Mouse (Mus musculus) heart, embryonic 10.5 days (tissue): ENCODE measurements around the gene Ddb1. TPM values are rescaled to one million over a fixed set of nuclear protein-coding genes. Genes with fewer than 3 reads are reported as not detected.

ENCODE experiments used
- DNase-seq: peaks from one replicate; pipeline ENCODE4 v3.0.0-alpha.2; 2017; ENCODE audit warnings: low spot score
- H3K27ac ChIP-seq: fragments of 300-500 bp; sonication (generic); 2 replicates; pipeline ENCODE4 v1.5.1; 2016; ENCODE audit warnings: mild to moderate bottlenecking
- H3K27me3 ChIP-seq: fragments of 300-500 bp; sonication (generic); 2 replicates; pipeline ENCODE4 v1.6.1; 2016; ENCODE audit warnings: mild to moderate bottlenecking; ENCODE audit not compliant: poor library complexity, insufficient read depth, severe bottlenecking
- H3K36me3 ChIP-seq: fragments of 300-500 bp; sonication (generic); 2 replicates; pipeline ENCODE4 v1.6.1; 2016; ENCODE audit warnings: mild to moderate bottlenecking, moderate library complexity
- H3K4me1 ChIP-seq: fragments of 300-500 bp; sonication (generic); 2 replicates; pipeline ENCODE4 v1.6.1; 2016; ENCODE audit warnings: mild to moderate bottlenecking
- H3K4me3 ChIP-seq: fragments of 300-500 bp; sonication (generic); 2 replicates; pipeline ENCODE4 v1.5.1; 2016; ENCODE audit warnings: mild to moderate bottlenecking, moderate library complexity
- H3K9me3 ChIP-seq: fragments of 300-500 bp; sonication (generic); 2 replicates; pipeline ENCODE4 v1.6.1; 2016; ENCODE audit warnings: mild to moderate bottlenecking, moderate library complexity
- WGBS: fragments of 180-500 bp; shearing (Covaris S2); methylation state at CpG from one replicate; pipeline ENCODE4 v1.1.7; 2016; 5-methylcytosine and 5-hydroxymethylcytosine counted together
- polyA plus RNA-seq: library from polyadenylated mRNA; unstranded; fragments of >200 nt; fragmentation: Nextera tagmentation; extraction: Ambion mirVana; gene quantifications from 2 replicates; pipeline ENCODE4 v1.2.1, GENCODE M21; 2016

Gene Ddb1
- polyA plus RNA-seq, 1 experiment from 2014 or later = 410 TPM

DNA sequence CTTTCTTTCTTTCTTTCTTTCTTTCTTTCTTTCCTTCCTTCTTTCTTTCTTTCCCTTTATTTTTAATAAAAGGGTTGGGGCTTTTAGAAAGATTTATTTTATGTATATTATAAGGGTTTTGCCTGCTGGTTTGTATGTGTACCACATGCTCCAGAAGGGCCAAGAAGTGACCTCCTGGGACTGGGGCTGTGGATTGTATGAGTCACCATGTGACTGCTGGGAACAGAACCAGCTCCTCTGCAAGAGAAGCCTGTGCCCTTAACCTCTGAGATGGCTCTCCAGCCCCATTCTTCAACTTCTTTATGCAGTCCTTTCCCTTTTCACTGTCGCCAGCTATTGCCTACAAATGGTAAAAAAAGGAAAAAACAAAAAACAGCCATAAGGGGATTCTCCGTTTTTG is 40.5 kb downstream of the Ddb1 start:
- peaks cover under 1% of the 10 kb centered on the region; the same call in 1 of the 2 replicates for H3K4me1 ChIP-seq
- 83% methylated on average over 2 of the region's 2 CpGs for WGBS
- DNase-seq = no peak
- no peak overlapping the region for H3K27ac ChIP-seq
- no peaks in the 10 kb centered on the region for H3K9me3 ChIP-seq
- no peak overlapping the region for H3K4me3 ChIP-seq
- H3K36me3 ChIP-seq = no peaks in the 10 kb centered on the region
- peaks cover 21% of the 10 kb centered on the region for H3K27me3 ChIP-seq

DNA sequence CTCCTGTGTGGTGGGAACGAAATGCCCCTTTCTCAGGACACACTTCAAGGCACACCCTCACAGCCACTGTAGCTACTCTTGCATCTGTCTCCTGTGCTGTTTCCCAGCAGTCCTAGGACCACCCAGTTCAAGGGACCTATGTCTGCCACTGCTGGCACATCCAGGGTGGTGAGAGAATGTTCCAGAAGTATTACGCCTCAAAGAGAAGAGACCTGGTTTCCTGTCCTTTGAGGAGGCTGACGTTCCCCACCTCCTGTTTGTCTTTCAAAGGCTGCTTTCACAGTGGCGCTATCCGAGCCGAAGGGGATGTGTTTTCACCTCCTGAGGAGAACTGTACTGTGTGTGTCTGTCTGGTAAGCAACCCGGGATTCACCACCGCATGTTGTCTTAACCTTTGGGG is 43.0 kb downstream of the Ddb1 start:
- H3K36me3 ChIP-seq = no peaks in the 10 kb centered on the region
- H3K9me3 ChIP-seq = no peaks in the 10 kb centered on the region
- WGBS = 76% methylated on average over 8 of the region's 8 CpGs
- DNase-seq = no peak
- no peak overlapping the region for H3K27ac ChIP-seq
- H3K27me3 ChIP-seq = peaks cover 7% of the 10 kb centered on the region; the same call in 1 of the 2 replicates
- H3K4me3 ChIP-seq = no peak overlapping the region
- no peaks in the 10 kb centered on the region for H3K4me1 ChIP-seq

DNA sequence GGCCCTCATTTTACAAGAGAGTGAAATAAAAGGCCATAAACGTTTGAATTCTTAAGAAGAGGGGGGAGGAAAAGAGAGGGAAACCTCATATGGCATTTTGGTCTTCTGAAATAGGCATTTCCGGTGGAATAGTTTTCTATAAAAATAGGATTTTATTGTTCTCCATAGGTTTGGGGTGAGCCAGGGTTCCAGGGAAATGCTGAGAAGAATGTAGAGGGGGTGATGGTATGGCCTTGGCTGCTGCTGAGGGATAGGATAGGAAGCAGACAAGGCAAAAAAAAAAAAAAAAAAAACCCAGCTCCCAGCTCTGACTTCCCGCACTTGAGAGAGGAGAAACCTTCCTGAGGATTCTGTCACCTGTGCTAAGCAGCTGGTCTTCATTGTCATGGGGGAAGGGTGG is 50.9 kb downstream of the Ddb1 start:
- H3K4me3 ChIP-seq = no peak overlapping the region
- H3K36me3 ChIP-seq = no peaks in the 10 kb centered on the region
- H3K4me1 ChIP-seq = peaks cover 20% of the 10 kb centered on the region
- 57% methylated on average over 3 of the region's 3 CpGs for WGBS
- peak overlapping the region; percentile 57; the same call in 1 of the 2 replicates for H3K27ac ChIP-seq
- no peak for DNase-seq
- no peaks in the 10 kb centered on the region for H3K27me3 ChIP-seq
- H3K9me3 ChIP-seq = no peaks in the 10 kb centered on the region

DNA sequence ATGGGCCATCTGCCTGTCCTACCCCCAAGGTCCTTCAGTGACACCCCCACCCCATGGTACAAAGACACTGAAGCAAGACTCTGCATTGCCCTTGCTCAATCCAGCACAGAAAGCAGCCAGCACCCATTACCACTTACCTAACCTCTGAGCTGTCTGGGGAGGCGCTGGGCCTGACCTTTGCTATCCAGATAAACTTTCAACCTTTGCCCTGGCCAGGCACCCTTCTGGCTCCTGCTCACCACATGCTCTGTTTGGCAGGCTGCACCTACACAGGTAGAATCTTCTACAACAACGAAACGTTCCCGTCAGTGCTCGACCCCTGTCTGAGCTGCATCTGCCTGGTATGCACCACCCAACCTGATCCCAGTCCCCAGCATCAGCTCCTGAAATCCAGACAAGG is 52.6 kb downstream of the Ddb1 start:
- 63% methylated on average over 5 of the region's 5 CpGs for WGBS
- no peaks in the 10 kb centered on the region for H3K9me3 ChIP-seq
- no peaks in the 10 kb centered on the region for H3K27me3 ChIP-seq
- no peak overlapping the region for H3K4me3 ChIP-seq
- no peak for DNase-seq
- H3K4me1 ChIP-seq = peaks cover 20% of the 10 kb centered on the region
- H3K27ac ChIP-seq = peak overlapping the region; percentile 13; the same call in 1 of the 2 replicates
- no peaks in the 10 kb centered on the region for H3K36me3 ChIP-seq

DNA sequence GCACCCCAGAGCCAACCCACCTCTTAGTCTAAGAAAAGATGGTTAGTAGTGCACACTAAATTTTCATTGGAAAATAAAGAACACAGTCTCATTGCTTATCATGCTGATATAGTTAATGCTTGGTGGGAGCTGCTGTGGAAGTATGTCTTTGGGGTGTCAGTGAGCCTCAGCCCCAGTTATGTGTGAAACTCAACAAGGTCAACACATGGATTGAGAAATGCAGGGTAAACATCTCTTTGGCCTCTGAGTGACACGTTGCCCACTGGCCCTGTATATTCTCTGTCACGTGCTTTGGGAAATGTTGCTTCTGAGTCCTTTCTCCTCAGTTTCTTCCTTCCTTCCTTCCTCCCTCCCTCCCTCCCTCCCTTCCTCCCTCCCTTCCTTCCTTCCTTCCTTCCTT is 53.3 kb downstream of the Ddb1 start:
- Histone ChIP-seq H3K4me3 (no peak overlapping the region), H3K36me3 (no peaks in the 10 kb centered on the region), H3K27me3 (no peaks in the 10 kb centered on the region), H3K27ac (no peak overlapping the region), H3K9me3 (no peaks in the 10 kb centered on the region), H3K4me1 (peaks cover 20% of the 10 kb centered on the region)
- DNase-seq = no peak
- 68% methylated on average over 2 of the region's 2 CpGs for WGBS

DNA sequence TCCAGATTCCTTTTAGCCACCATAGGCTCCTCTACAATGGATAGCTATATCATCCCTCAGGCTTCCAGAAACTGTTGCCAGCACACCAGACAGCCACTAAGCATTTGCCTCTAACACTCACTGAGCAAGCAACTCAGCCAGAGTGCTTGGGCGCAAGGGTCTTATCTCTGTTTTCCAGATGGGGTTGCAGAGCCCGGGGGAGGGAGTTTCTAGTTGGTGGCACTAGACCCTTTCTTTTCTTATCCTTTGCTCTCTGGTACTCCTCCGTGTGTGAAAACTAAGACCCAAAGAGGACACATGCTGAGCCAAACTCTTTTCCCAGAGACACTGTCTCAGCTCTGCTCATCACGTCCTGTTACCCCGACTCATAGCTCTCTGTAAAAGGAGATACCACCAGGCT is 56.2 kb downstream of the Ddb1 start:
- H3K4me1 ChIP-seq = peaks cover 20% of the 10 kb centered on the region
- no peaks in the 10 kb centered on the region for H3K9me3 ChIP-seq
- H3K27me3 ChIP-seq = no peaks in the 10 kb centered on the region
- H3K27ac ChIP-seq = 0 out of 2 replicates have a peak overlapping the region, but pooled peaks have one; percentile 13
- H3K36me3 ChIP-seq = no peaks in the 10 kb centered on the region
- 35% methylated on average over 5 of the region's 5 CpGs for WGBS
- DNase-seq = peak; percentile 92
- no peak overlapping the region for H3K4me3 ChIP-seq

DNA sequence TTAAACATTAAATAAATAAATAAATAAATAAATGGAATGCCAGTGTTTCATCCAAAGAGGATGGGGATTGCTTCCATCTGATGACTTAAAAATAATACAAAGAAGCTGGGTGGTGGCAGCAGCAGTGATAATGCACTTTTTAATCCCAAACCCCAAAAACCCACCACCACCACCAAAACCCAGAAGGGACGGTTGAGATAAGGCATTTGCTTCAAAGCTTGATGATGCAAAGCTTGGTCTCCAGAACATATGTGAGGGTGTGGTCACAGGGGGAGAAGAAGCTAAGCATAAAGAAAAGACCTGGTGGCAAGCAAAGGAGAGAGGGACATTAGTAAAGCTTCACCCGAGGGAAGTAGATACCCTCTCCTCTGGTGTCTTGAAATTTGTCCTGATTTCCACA is 56.8 kb downstream of the Ddb1 start:
- 83% methylated on average over 2 of the region's 2 CpGs for WGBS
- no peak overlapping the region for H3K4me3 ChIP-seq
- peak overlapping the region; percentile 53; the same call in 1 of the 2 replicates for H3K27ac ChIP-seq

DNA sequence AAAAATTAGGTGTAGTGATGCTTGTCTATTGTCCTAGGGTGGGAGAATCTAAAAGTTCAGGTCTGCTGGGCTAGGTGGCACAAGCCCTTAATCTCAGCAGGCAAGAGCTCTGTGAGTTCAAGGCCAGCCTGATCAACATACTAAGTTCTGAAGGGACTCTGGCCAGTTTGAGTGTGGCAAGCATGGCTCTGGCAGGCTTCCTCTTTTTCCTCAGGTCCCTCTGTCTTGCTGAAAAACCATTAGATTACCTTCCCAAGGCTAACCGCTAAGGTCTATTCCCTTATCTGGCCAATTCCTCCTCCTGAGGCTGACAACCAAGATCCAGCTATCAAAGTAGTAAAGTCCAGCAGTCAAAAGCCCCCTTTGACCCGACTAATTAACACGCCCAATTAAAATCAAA is 57.5 kb downstream of the Ddb1 start:
- 45% methylated on average over 3 of the region's 3 CpGs for WGBS
- H3K27me3 ChIP-seq = no peaks in the 10 kb centered on the region
- H3K27ac ChIP-seq = peak overlapping the region; percentile 53; the same call in 1 of the 2 replicates
- peaks cover 8% of the 10 kb centered on the region for H3K4me1 ChIP-seq
- no peaks in the 10 kb centered on the region for H3K36me3 ChIP-seq
- no peaks in the 10 kb centered on the region for H3K9me3 ChIP-seq
- no peak for DNase-seq
- H3K4me3 ChIP-seq = no peak overlapping the region

More for the DNA sequence above, 56.8 kb downstream of the Ddb1 start:
- Histone ChIP-seq H3K27me3 (no peaks in the 10 kb centered on the region), H3K36me3 (no peaks in the 10 kb centered on the region), H3K4me1 (peaks cover 14% of the 10 kb centered on the region), H3K9me3 (no peaks in the 10 kb centered on the region)
- no peak for DNase-seq

DNA sequence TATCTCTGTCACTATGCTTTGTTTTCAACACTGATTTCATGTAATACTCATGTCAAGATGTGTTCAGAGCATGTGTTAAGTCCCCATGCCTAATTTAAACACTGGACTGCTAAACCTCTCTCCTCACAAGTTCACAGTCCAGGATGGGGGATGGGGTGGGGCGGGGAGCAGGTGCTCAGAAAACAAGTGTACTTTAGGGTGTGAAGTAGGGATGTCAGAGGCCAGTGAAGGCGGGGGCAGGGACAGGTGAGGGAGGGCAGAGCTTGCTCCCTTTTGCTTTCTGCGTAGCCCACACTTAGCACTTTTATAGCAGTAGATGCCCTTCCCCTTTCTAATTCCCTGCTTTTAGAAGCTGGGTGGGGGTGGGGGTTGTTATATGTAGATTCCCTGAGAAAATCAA is 60.0 kb downstream of the Ddb1 start:
- Histone ChIP-seq H3K4me3 (no peak overlapping the region), H3K4me1 (peaks cover 5% of the 10 kb centered on the region; the same call in 1 of the 2 replicates), H3K9me3 (no peaks in the 10 kb centered on the region), H3K27me3 (no peaks in the 10 kb centered on the region), H3K27ac (no peak overlapping the region), H3K36me3 (no peaks in the 10 kb centered on the region)
- no peak for DNase-seq
- WGBS = 57% methylated on average over 3 of the region's 3 CpGs

DNA sequence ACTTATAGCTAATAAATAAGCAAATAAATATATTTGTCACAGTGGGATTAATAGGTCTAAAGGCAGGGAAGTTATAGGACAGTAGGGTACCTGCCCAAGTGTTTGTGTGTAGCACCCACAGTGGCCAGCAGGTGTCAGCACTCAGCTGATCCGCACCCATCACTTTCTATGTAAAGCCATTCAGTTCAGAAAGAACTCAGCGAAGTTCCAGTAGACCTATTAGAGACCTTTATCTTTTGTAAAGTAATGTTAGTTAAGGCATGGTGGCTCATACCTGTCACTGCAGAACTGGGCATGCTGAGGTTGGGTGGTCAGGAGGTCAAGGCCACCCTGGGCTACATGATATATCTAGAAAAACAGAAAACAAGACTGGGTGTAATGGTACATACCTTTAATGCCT is 60.4 kb downstream of the Ddb1 start:
- Histone ChIP-seq H3K27ac (no peak overlapping the region), H3K9me3 (no peaks in the 10 kb centered on the region), H3K4me3 (no peak overlapping the region), H3K4me1 (peaks cover 5% of the 10 kb centered on the region; the same call in 1 of the 2 replicates), H3K27me3 (no peaks in the 10 kb centered on the region), H3K36me3 (no peaks in the 10 kb centered on the region)
- 18% methylated on average over 2 of the region's 2 CpGs for WGBS
- peak; percentile 84 for DNase-seq

DNA sequence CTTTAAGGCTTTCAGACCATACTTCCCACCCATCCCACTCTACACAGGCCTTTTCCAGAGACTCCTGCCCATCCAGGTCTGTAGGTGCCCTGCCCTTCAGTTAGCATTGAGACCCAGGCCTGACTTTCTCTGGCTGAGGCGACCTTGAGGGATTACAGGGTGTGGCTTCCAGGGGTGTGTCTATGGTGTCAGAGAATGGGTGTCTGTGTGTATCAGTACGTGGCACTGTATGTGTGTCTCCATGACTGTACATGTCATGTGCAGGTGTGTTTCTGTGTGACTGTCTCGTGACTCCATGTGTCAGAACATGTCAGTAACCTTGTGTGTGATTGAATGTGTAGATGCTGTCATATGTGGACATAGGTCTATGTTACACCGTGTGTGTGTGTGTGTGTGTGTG is 66.2 kb downstream of the Ddb1 start:
- peaks cover 10% of the 10 kb centered on the region; the same call in 1 of the 2 replicates for H3K4me1 ChIP-seq
- no peak for DNase-seq

DNA sequence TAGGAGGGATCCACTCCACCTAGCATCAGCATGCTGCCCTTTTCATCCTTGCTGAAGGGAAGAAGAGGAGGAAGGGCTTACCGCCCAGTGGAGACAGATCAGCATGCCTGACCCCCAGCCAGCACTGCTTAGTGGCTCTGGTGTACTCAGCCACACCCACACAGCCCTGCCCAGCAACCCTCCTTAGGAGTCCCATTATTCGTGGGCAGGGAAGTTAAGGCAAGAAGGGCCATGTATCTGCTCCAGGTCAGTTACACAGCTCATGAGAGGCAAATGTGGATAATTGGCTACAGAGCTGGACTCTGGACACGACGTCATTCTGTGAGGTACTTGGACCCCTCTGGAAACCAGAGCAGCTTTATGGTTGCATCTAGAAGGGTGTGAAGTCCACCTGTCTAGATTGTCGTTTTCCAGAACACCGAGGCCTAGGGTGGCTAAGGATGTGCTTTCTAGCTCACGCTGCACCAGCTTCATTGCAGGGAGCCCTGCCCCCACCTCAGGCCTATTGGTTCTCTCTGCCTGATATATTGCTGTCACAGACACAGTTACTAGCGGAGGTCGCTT is 66.8 kb downstream of the Ddb1 start:
- no peaks in the 10 kb centered on the region for H3K36me3 ChIP-seq
- H3K27ac ChIP-seq = no peak overlapping the region
- 64% methylated on average over 9 of the region's 9 CpGs for WGBS
- no peak overlapping the region for H3K4me3 ChIP-seq
- no peaks in the 10 kb centered on the region for H3K9me3 ChIP-seq
- no peak for DNase-seq
- H3K27me3 ChIP-seq = peaks cover 7% of the 10 kb centered on the region; the same call in 1 of the 2 replicates
- peaks cover 10% of the 10 kb centered on the region; the same call in 1 of the 2 replicates for H3K4me1 ChIP-seq

More for the DNA sequence above, 66.2 kb downstream of the Ddb1 start:
- WGBS = 84% methylated on average over 4 of the region's 4 CpGs
- H3K9me3 ChIP-seq = no peaks in the 10 kb centered on the region
- H3K27me3 ChIP-seq = 0 out of 2 replicates have a peak, but pooled peaks cover 4% of the 10 kb centered on the region
- H3K36me3 ChIP-seq = no peaks in the 10 kb centered on the region
- H3K4me3 ChIP-seq = no peak overlapping the region
- H3K27ac ChIP-seq = no peak overlapping the region

DNA sequence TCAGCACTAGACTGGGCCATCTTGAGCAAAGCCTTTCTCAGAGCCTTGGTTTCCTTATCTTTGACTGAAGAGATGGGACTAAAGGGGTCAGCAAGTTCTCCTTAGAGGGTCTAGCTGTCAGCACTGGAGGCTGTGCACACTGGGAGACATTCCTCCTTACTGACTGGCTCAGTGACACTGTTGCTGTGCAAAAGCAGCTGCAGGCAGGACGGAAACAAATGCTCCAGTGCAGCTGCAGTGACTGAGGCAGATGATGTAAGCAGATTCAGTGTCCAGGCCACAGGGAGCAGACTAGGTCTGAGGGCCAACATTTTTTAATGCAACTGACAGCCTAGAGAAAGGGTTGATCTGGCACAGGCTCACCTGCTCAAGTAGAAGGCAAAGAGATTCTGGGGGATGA is 68.1 kb downstream of the Ddb1 start:
- Histone ChIP-seq H3K27me3 (peaks cover 7% of the 10 kb centered on the region; the same call in 1 of the 2 replicates), H3K27ac (no peak overlapping the region), H3K4me1 (peaks cover 14% of the 10 kb centered on the region; the same call in 1 of the 2 replicates), H3K9me3 (no peaks in the 10 kb centered on the region), H3K36me3 (no peaks in the 10 kb centered on the region), H3K4me3 (no peak overlapping the region)
- 21% methylated on average over 1 of the region's 1 CpGs for WGBS
- no peak for DNase-seq

DNA sequence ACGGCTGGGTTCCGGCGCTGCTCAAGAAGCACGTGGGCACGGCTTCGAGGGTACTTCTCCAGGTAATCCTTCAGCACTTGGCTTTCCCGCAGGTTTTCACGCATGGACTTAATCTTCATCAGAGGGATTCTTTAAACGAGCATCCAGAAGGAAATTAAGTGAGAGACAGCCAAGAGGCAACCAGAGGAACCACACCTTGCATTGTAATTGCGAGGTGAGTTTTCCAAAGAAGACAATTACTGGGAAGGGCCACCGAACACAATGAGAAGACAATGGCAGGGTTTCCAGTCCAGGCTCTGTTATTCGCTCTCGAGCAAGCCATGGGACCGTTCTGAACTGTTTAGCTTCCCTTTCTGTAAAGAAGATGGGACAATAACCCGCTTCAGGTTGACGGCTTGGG is 71.5 kb downstream of the Ddb1 start:
- Histone ChIP-seq H3K27ac (no peak overlapping the region), H3K27me3 (peaks cover 7% of the 10 kb centered on the region; the same call in 1 of the 2 replicates), H3K36me3 (no peaks in the 10 kb centered on the region), H3K4me3 (no peak overlapping the region), H3K4me1 (peaks cover 14% of the 10 kb centered on the region; the same call in 1 of the 2 replicates), H3K9me3 (no peaks in the 10 kb centered on the region)
- no peak for DNase-seq
- 82% methylated on average over 16 of the region's 16 CpGs for WGBS
